In genomic region chr6:85249821-85250220, GRCm38 (mm10) we compare ENCODE assay signal across 18 mouse cellular contexts.
"Had no signal": no experiment of that assay in that cellular context is flagged by ENCODE, and none has a peak within 500 bp of the region (broad histone marks: within the 10 kb centered on the region; RNA-seq: fewer than 3 reads in every experiment).

No protein-coding gene starts in this region.

- H3K27me3 ChIP-seq: heart, embryonic 12.5 days; hindbrain, embryonic 12.5 days; intestine, embryonic 15.5 days; limb, embryonic 12.5 days; liver, embryonic 12.5 days had no signal

- H3K27ac ChIP-seq: heart, embryonic 10.5 days; hindbrain, embryonic 10.5 days; hindbrain, embryonic 12.5 days; hindbrain, embryonic 14.5 days; intestine, embryonic 15.5 days; left cerebral cortex, adult 2 months; limb, embryonic 10.5 days; limb, embryonic 12.5 days; liver, embryonic 12.5 days; liver, embryonic 14.5 days had no signal

- H3K4me3 ChIP-seq: heart, embryonic 10.5 days; heart, embryonic 12.5 days; hindbrain, embryonic 10.5 days; hindbrain, embryonic 12.5 days; intestine, embryonic 15.5 days; left cerebral cortex, adult 2 months; limb, embryonic 10.5 days; limb, embryonic 12.5 days; liver, embryonic 12.5 days had no signal

- DNase-seq: gastrocnemius, postnatal 10 days; gastrocnemius, postnatal 25 days; heart, adult 18-20 months; heart, postnatal 10 days; heart, postnatal 4 days; kidney, postnatal 10 days; lung, adult 18-20 months had no signal

- H3K4me1 ChIP-seq: intestine, embryonic 15.5 days had no signal

- H3K36me3 ChIP-seq: heart, embryonic 12.5 days; hindbrain, embryonic 12.5 days; intestine, embryonic 15.5 days; limb, embryonic 10.5 days; liver, embryonic 12.5 days had no signal
